Mouse (Mus musculus): Measurements from ENCODE around the gene Rnf169.

- TF ChIP-seq POLR2A (IDR thresholded peaks at IDR 0.05; ENCODE audit: control insufficient read depth, extremely low read depth, insufficient read depth, low read length, poor library complexity) (no peak), CTCF (IDR thresholded peaks at IDR 0.05; ENCODE audit: borderline replicate concordance, control insufficient read depth, extremely low read depth, insufficient read depth, low read length, poor library complexity) (no peak)
Observed at GRCm38 (mm10) chr7:100027353-100027752, 47.1 kb upstream of the Rnf169 start.

All from thymus, adult 2 months (tissue).